Mouse (Mus musculus) midbrain, embryonic 13.5 days (tissue): ENCODE measurements around the gene Gpr153. TPM values are rescaled to one million over a fixed set of nuclear protein-coding genes. Genes with fewer than 3 reads are reported as not detected.
A peak's percentile ranks its signal among the peaks of the same experiment; 100 is the strongest.

Experiments used
- ATAC-seq: fragments of 200-750 bp; cut with Nextera tagmentation; 2 replicates; pipeline ENCODE4 v1.8.0; 2017; ENCODE audit warnings: mild to moderate bottlenecking, moderate TSS enrichment, moderate library complexity
- H3K27ac ChIP-seq: fragments of 300-500 bp; sonication (generic); 2 replicates; pipeline ENCODE4 v1.5.1; 2015; ENCODE audit warnings: inconsistent platforms, mild to moderate bottlenecking, moderate library complexity
- H3K27me3 ChIP-seq: fragments of 300-500 bp; sonication (generic); 2 replicates; pipeline ENCODE4 v1.6.1; 2015; ENCODE audit warnings: mild to moderate bottlenecking, inconsistent platforms
- H3K36me3 ChIP-seq: fragments of 300-500 bp; sonication (generic); 2 replicates; pipeline ENCODE4 v1.6.1; 2015; ENCODE audit warnings: mild to moderate bottlenecking, inconsistent platforms
- H3K4me1 ChIP-seq: fragments of 300-500 bp; sonication (generic); replicated peaks from 2 replicates; pipeline ENCODE4 v1.6.1; 2015; ENCODE audit warnings: inconsistent platforms
- H3K4me2 ChIP-seq: fragments of 300-500 bp; sonication (generic); replicated peaks from 2 replicates; pipeline ENCODE4 v1.6.1; 2015; ENCODE audit warnings: moderate library complexity, mild to moderate bottlenecking, inconsistent platforms
- H3K4me3 ChIP-seq: fragments of 300-500 bp; sonication (generic); replicated peaks from 2 replicates; pipeline ENCODE4 v1.5.1; 2015; ENCODE audit warnings: mild to moderate bottlenecking, inconsistent platforms
- H3K9ac ChIP-seq: fragments of 300-500 bp; sonication (generic); replicated peaks from 2 replicates; pipeline ENCODE4 v1.6.1; 2015; ENCODE audit warnings: mild to moderate bottlenecking, inconsistent platforms
- H3K9me3 ChIP-seq: fragments of 300-500 bp; sonication (generic); 2 replicates; pipeline ENCODE4 v1.6.1; 2016; ENCODE audit warnings: mild to moderate bottlenecking, inconsistent platforms
- WGBS: fragments of 180-500 bp; shearing (Covaris S2); methylation state at CpG from one replicate; pipeline ENCODE4 v1.1.7; 2015; 5-methylcytosine and 5-hydroxymethylcytosine counted together
- polyA plus RNA-seq: library from polyadenylated mRNA; unstranded; fragments of >200 nt; fragmentation: Nextera tagmentation; extraction: Ambion mirVana; gene quantifications from 2 replicates; pipeline ENCODE4 v1.2.1, GENCODE M21; 2015

The Gpr153 gene
- polyA plus RNA-seq, 1 experiment from 2014 or later, result 8.1 TPM

- no peak for ATAC-seq
- WGBS, result 84% methylated on average over 13 of the region's 13 CpGs
- no peaks in the 10 kb centered on the region for H3K9me3 ChIP-seq
- H3K27ac ChIP-seq, result no peak overlapping the region
- no peak overlapping the region for H3K9ac ChIP-seq
- H3K4me2 ChIP-seq, result no peak overlapping the region
- H3K4me1 ChIP-seq, result peaks cover 19% of the 10 kb centered on the region
- peaks cover 31% of the 10 kb centered on the region for H3K27me3 ChIP-seq
- H3K4me3 ChIP-seq, result no peak overlapping the region
- peaks cover 7% of the 10 kb centered on the region for H3K36me3 ChIP-seq
Observed at GRCm38 (mm10) chr4:152267748-152268369, 6.2 kb upstream of the Gpr153 start.

- Histone ChIP-seq H3K4me2 (no peak overlapping the region), H3K9ac (no peak overlapping the region), H3K27me3 (peaks cover 48% of the 10 kb centered on the region), H3K9me3 (no peaks in the 10 kb centered on the region), H3K27ac (no peak overlapping the region), H3K36me3 (peaks cover 6% of the 10 kb centered on the region), H3K4me1 (peaks cover 25% of the 10 kb centered on the region), H3K4me3 (no peak overlapping the region)
- whole genome bisulfite sequencing, result 85% methylated on average over 13 of the region's 13 CpGs
- no peak for ATAC-seq
Observed at GRCm38 (mm10) chr4:152269967-152270366, 4.1 kb upstream of the Gpr153 start.

GRCm38 (mm10) chr4:152270599-152270998, 3.4 kb upstream of the Gpr153 start:
- no peak for ATAC-seq
- Histone ChIP-seq H3K27me3 (peaks cover 54% of the 10 kb centered on the region), H3K9ac (no peak overlapping the region)

GRCm38 (mm10) chr4:152271334-152271733, 2.7 kb upstream of the Gpr153 start:
- WGBS, result 87% methylated on average over 11 of the region's 11 CpGs
- no peak for ATAC-seq
- Histone ChIP-seq H3K27me3 (peaks cover 61% of the 10 kb centered on the region), H3K4me3 (no peak overlapping the region), H3K9ac (no peak overlapping the region), H3K4me1 (peaks cover 21% of the 10 kb centered on the region), H3K9me3 (no peaks in the 10 kb centered on the region), H3K27ac (no peak overlapping the region), H3K36me3 (peaks cover 4% of the 10 kb centered on the region), H3K4me2 (no peak overlapping the region)

More at GRCm38 (mm10) chr4:152270599-152270998, 3.4 kb upstream of the Gpr153 start:
- no peak overlapping the region for H3K27ac ChIP-seq
- H3K4me2 ChIP-seq, result no peak overlapping the region
- H3K4me1 ChIP-seq, result peaks cover 29% of the 10 kb centered on the region
- H3K36me3 ChIP-seq, result peaks cover 4% of the 10 kb centered on the region
- H3K4me3 ChIP-seq, result no peak overlapping the region
- 82% methylated on average over 9 of the region's 9 CpGs for WGBS
- H3K9me3 ChIP-seq, result no peaks in the 10 kb centered on the region

- Histone ChIP-seq H3K4me3 (no peak overlapping the region), H3K36me3 (peaks cover 4% of the 10 kb centered on the region), H3K9ac (no peak overlapping the region), H3K4me1 (peaks cover 21% of the 10 kb centered on the region), H3K9me3 (no peaks in the 10 kb centered on the region), H3K27ac (no peak overlapping the region), H3K4me2 (no peak overlapping the region), H3K27me3 (peaks cover 68% of the 10 kb centered on the region)
- 69% methylated on average over 7 of the region's 7 CpGs for WGBS
- no peak for ATAC-seq
Observed at GRCm38 (mm10) chr4:152272006-152272405, 2.0 kb upstream of the Gpr153 start.

GRCm38 (mm10) chr4:152272449-152273049, 1.5 kb upstream of the Gpr153 start:
- H3K4me3 ChIP-seq, result no peak overlapping the region
- WGBS, result 30% methylated on average over 9 of the region's 9 CpGs
- H3K9me3 ChIP-seq, result no peaks in the 10 kb centered on the region
- H3K27me3 ChIP-seq, result peaks cover 73% of the 10 kb centered on the region
- peaks cover 4% of the 10 kb centered on the region for H3K36me3 ChIP-seq
- H3K27ac ChIP-seq, result 0 out of 2 replicates have a peak overlapping the region, but pooled peaks have one; percentile 12
- H3K4me1 ChIP-seq, result peaks cover 21% of the 10 kb centered on the region
- 0 out of 2 replicates have a peak, but pooled peaks have one; percentile 3 for ATAC-seq
- no peak overlapping the region for H3K4me2 ChIP-seq
- H3K9ac ChIP-seq, result no peak overlapping the region

GRCm38 (mm10) chr4:152273191-152273590, 841 bp upstream of the Gpr153 start:
- 24% methylated on average over 3 of the region's 3 CpGs for WGBS
- H3K4me3 ChIP-seq, result no peak overlapping the region; the same call in 1 of the 2 replicates
- H3K4me1 ChIP-seq, result peaks cover 21% of the 10 kb centered on the region
- H3K9ac ChIP-seq, result no peak overlapping the region; the same call in 1 of the 2 replicates
- peak overlapping the region; percentile 67 for H3K27ac ChIP-seq
- H3K9me3 ChIP-seq, result no peaks in the 10 kb centered on the region
- peaks cover 2% of the 10 kb centered on the region for H3K36me3 ChIP-seq
- peaks cover 78% of the 10 kb centered on the region for H3K27me3 ChIP-seq
- ATAC-seq, result peak; percentile 21; the same call in 1 of the 2 replicates
- H3K4me2 ChIP-seq, result peak overlapping the region; percentile 87

GRCm38 (mm10) chr4:152274681-152275131, 674 bp downstream of the Gpr153 start:
- H3K4me1 ChIP-seq, result peaks cover 21% of the 10 kb centered on the region
- peak overlapping the region; percentile 87 for H3K4me2 ChIP-seq
- H3K27me3 ChIP-seq, result peaks cover 85% of the 10 kb centered on the region
- H3K27ac ChIP-seq, result peak overlapping the region; percentile 67
- H3K9ac ChIP-seq, result peak overlapping the region; percentile 82
- WGBS, result under 1% methylated on average over 20 of the region's 20 CpGs
- H3K36me3 ChIP-seq, result no peaks in the 10 kb centered on the region
- peak; percentile 44 for ATAC-seq
- H3K9me3 ChIP-seq, result no peaks in the 10 kb centered on the region
- peak overlapping the region; percentile 57 for H3K4me3 ChIP-seq

GRCm38 (mm10) chr4:152276389-152277347, 2.6 kb downstream of the Gpr153 start:
- Histone ChIP-seq H3K4me2 (no peak overlapping the region), H3K4me3 (no peak overlapping the region), H3K9ac (no peak overlapping the region), H3K27ac (no peak overlapping the region), H3K4me1 (peaks cover 21% of the 10 kb centered on the region), H3K9me3 (no peaks in the 10 kb centered on the region), H3K27me3 (peaks cover 92% of the 10 kb centered on the region), H3K36me3 (no peaks in the 10 kb centered on the region)
- WGBS, result 55% methylated on average over 10 of the region's 10 CpGs
- ATAC-seq, result no peak

- Histone ChIP-seq H3K4me1 (peaks cover 24% of the 10 kb centered on the region), H3K4me3 (no peak overlapping the region), H3K9me3 (no peaks in the 10 kb centered on the region), H3K9ac (no peak overlapping the region), H3K27me3 (peaks cover 92% of the 10 kb centered on the region), H3K4me2 (no peak overlapping the region), H3K27ac (no peak overlapping the region), H3K36me3 (no peaks in the 10 kb centered on the region)
- 78% methylated on average over 2 of the region's 2 CpGs for WGBS
- ATAC-seq, result no peak
Observed at GRCm38 (mm10) chr4:152277916-152278315, 3.9 kb downstream of the Gpr153 start.

- H3K4me2 ChIP-seq, result no peak overlapping the region
- H3K9ac ChIP-seq, result no peak overlapping the region
- no peak overlapping the region for H3K27ac ChIP-seq
- WGBS, result 93% methylated on average over 23 of the region's 23 CpGs
- H3K4me1 ChIP-seq, result peaks cover 24% of the 10 kb centered on the region
- H3K36me3 ChIP-seq, result no peaks in the 10 kb centered on the region
- no peaks in the 10 kb centered on the region for H3K9me3 ChIP-seq
- peaks cover 95% of the 10 kb centered on the region for H3K27me3 ChIP-seq
- no peak overlapping the region for H3K4me3 ChIP-seq
- ATAC-seq, result no peak
Observed at GRCm38 (mm10) chr4:152278986-152279385, 5.0 kb downstream of the Gpr153 start.
